In genomic region chr11:117354107-117354506, GRCm38 (mm10) we compare ENCODE assay signal across 11 mouse cellular contexts.
DNase-seq lines count a peak whose midpoint lies in the region; ATAC-seq and TF ChIP-seq lines count a peak whose summit lies in the region.
"Had no signal": no experiment of that assay in that cellular context is flagged by ENCODE, and none has a peak within 500 bp of the region (broad histone marks: within the 10 kb centered on the region; RNA-seq: fewer than 3 reads in every experiment).

No protein-coding gene starts in this region.

- H3K9me3 ChIP-seq in hindbrain, embryonic 10.5 days = no peaks in the 10 kb centered on the region
- no peaks in the 10 kb centered on the region for H3K9me3 ChIP-seq in hindbrain, embryonic 16.5 days (ENCODE audit: control insufficient read depth, low read length)
- no peaks in the 10 kb centered on the region for H3K9me3 ChIP-seq in kidney, postnatal 0 days (replicated peaks; ENCODE audit: low read length)
- H3K9me3 ChIP-seq: liver, embryonic 13.5 days had no signal

- H3K27ac ChIP-seq in hindbrain, embryonic 10.5 days = 0 out of 2 replicates have a peak overlapping the region, but pooled peaks have one; percentile 29
- no peak overlapping the region for H3K27ac ChIP-seq in hindbrain, embryonic 16.5 days (ENCODE audit: low read depth, low read length)
- peak overlapping the region; percentile 2; the same call in 1 of the 2 replicates for H3K27ac ChIP-seq in kidney, postnatal 0 days
- H3K27ac ChIP-seq: liver, embryonic 13.5 days had no signal

- ATAC-seq in hindbrain, embryonic 16.5 days = no peak
- no peak for ATAC-seq in kidney, postnatal 0 days (replicated peaks; ENCODE audit: low FRiP score, low read depth)
- ATAC-seq: CD4-positive, CD25-positive, alpha-beta regulatory T cell, adult 4 months had no signal

- WGBS in hindbrain, embryonic 10.5 days = 91% methylated on average over 4 of the region's 4 CpGs
- WGBS in hindbrain, embryonic 16.5 days = 87% methylated on average over 4 of the region's 4 CpGs
- WGBS in kidney, postnatal 0 days = 72% methylated on average over 4 of the region's 4 CpGs

- no peak overlapping the region for H3K4me2 ChIP-seq in hindbrain, embryonic 16.5 days (ENCODE audit: low read length)
- no peak overlapping the region for H3K4me2 ChIP-seq in kidney, postnatal 0 days (ENCODE audit: low read length)
- H3K4me2 ChIP-seq: liver, embryonic 13.5 days had no signal

- TF ChIP-seq CTCF in kidney, postnatal 0 days (IDR thresholded peaks at IDR 0.05; ENCODE audit: low read depth) = no peak

- peaks cover 87% of the 10 kb centered on the region for H3K36me3 ChIP-seq in hindbrain, embryonic 10.5 days
- peaks cover 38% of the 10 kb centered on the region for H3K36me3 ChIP-seq in hindbrain, embryonic 16.5 days (ENCODE audit: control insufficient read depth, insufficient read depth, low read length)
- H3K36me3 ChIP-seq in kidney, postnatal 0 days (ENCODE audit: insufficient read depth, low read length) = peaks cover 49% of the 10 kb centered on the region

- no peak overlapping the region for H3K4me3 ChIP-seq in hindbrain, embryonic 10.5 days
- no peak overlapping the region for H3K4me3 ChIP-seq in hindbrain, embryonic 16.5 days (ENCODE audit: low read length)
- no peak overlapping the region for H3K4me3 ChIP-seq in kidney, postnatal 0 days (replicated peaks; ENCODE audit: low read depth, low read length)
- H3K4me3 ChIP-seq: liver, embryonic 13.5 days had no signal

- no peaks in the 10 kb centered on the region for H3K27me3 ChIP-seq in hindbrain, embryonic 10.5 days (ENCODE audit: insufficient read depth, poor library complexity, severe bottlenecking)
- H3K27me3 ChIP-seq in hindbrain, embryonic 16.5 days (replicated peaks; ENCODE audit: control insufficient read depth, insufficient read depth, low read length) = no peaks in the 10 kb centered on the region
- H3K27me3 ChIP-seq in kidney, postnatal 0 days (ENCODE audit: insufficient read depth, low read length) = no peaks in the 10 kb centered on the region
- H3K27me3 ChIP-seq: liver, embryonic 13.5 days had no signal

- peaks cover 32% of the 10 kb centered on the region for H3K4me1 ChIP-seq in hindbrain, embryonic 10.5 days (replicated peaks)
- H3K4me1 ChIP-seq in hindbrain, embryonic 16.5 days (ENCODE audit: control insufficient read depth, insufficient read depth, low read depth, low read length) = peaks cover 13% of the 10 kb centered on the region
- peaks cover 19% of the 10 kb centered on the region for H3K4me1 ChIP-seq in kidney, postnatal 0 days (replicated peaks; ENCODE audit: insufficient read depth, low read length)

- intact Hi-C loops in gastrocnemius, postnatal 36 days (cut with DNase I) = no loop called here

- DNase-seq in hindbrain, embryonic 10.5 days (ENCODE audit: low spot score) = no peak
- DNase-seq in adipocyte (ENCODE audit: low spot score) = peak; percentile 77
- DNase-seq in gastrocnemius, postnatal 36 days = peak; percentile 52 to 69
- peak; percentile 32 for DNase-seq in kidney, postnatal 0 days (ENCODE audit: low spot score)
- no peak for DNase-seq in frontal cortex, postnatal 36 days (ENCODE audit: low spot score in 2 of 2)
- no peak for DNase-seq in cerebellum, adult 11-12 months
- no peak for DNase-seq in spleen, adult 18-20 months
- DNase-seq: liver, embryonic 13.5 days; thymus, postnatal 4 days had no signal

- no peak overlapping the region for H3K9ac ChIP-seq in hindbrain, embryonic 16.5 days (ENCODE audit: low read depth, low read length)
- no peak overlapping the region for H3K9ac ChIP-seq in kidney, postnatal 0 days (ENCODE audit: low read depth, low read length)
- H3K9ac ChIP-seq: liver, embryonic 13.5 days had no signal

Comparison
In these comparisons a context has a peak if more than half of its experiments do, and no peak if none do; other contexts are left out.
1. DNase-seq: peak in adipocyte (single experiment), gastrocnemius, postnatal 36 days (2 of 2) and kidney, postnatal 0 days (single experiment); none in hindbrain, embryonic 10.5 days (single experiment), frontal cortex, postnatal 36 days (0 of 2), cerebellum, adult 11-12 months (single experiment) and spleen, adult 18-20 months (0 of 2).